Mouse (Mus musculus) frontal cortex, postnatal 10 days (tissue): ENCODE data around the gene Rpl31.

Experiments
- DNase-seq, 2 experiments: peaks; one replicate each; pipeline ENCODE4 v3.0.0; 2022; ENCODE audit warnings: low spot score in 2 of 2, mixed read lengths in 1 of 2

Rpl31 gene

DNA sequence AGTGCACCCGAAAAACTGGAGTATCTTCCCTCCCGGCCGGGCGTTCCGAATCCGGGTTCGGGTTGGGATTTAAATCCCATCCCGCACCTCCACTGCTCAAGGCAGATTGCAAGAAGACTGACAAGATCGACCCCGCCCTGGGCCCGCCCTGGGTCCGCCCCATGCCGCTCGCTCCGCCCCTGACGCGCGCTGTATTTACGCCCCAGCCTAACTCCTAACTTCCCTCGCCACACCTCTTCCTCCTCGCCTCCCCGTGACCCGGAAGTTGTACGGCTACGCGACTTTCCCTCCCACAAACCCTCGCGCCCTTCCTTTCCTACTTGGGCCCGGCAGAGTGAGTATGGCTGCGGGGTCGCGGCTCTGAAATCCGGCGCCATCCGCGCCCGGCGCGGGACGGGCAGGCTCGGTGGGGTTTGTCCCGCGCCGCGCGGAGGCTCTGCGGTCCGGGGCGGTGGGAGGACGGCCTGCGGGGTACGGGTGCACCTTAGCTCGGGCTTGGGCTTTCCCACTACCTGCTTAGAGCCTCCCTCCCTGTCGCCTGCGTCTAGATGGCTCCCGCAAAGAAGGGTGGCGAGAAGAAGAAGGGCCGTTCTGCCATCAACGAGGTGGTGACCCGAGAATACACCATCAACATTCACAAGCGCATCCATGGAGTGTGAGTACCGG lies at the start of gene Rpl31:
Gene Rpl31 (plus strand): TSS at position 242 of the 666 bp plus-strand sequence.
- peak; percentile 97 for DNase-seq

DNA sequence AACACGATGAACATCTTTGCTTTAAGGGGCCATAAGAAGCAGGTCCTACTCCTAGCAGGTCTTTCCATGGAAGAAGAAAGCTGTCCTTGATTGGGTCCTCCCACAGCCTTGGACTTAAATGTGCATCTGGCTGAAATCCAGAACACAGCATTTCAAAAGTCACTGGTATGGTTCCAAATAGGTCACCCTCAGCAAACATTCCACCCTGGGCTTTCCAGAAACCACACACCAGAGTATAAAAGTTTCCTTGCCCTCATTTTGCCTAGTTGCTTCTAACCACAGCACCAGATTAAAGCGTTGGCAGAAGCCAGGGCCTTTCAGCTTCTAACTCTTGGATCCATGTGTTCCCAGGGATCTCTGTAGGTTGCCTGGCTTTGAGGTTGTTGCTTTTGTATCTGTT lies 49.7 kb upstream of the Rpl31 start:
- DNase-seq = no peak

GRCm38 (mm10) chr1:39318870-39319269 lies 48.8 kb upstream of the Rpl31 start:
- no peak for DNase-seq

GRCm38 (mm10) chr1:39321954-39322353 lies 45.7 kb upstream of the Rpl31 start:
- no peak for DNase-seq

- no peak for DNase-seq
Observed at GRCm38 (mm10) chr1:39325228-39325627, 42.4 kb upstream of the Rpl31 start.

DNA sequence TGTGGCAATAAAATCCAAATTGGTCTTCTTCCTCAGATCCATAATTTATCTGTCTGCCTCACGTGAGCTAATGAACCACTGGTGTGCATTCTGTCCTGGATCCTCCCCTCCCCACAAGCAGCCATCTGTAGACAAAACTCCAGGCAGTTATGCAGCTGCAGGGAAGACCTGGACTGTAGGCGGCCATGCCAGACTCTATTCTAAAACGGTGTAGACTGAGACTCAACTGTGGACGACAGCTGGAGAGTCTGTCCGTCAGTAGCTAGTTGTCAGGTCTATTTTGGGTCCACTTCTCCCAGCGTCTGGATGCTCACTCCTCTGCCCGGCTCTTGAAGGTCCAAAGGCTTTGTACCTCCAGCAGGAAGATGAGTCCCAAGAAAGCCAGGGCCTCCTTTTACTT lies 40.1 kb upstream of the Rpl31 start:
- DNase-seq = no peak

DNA sequence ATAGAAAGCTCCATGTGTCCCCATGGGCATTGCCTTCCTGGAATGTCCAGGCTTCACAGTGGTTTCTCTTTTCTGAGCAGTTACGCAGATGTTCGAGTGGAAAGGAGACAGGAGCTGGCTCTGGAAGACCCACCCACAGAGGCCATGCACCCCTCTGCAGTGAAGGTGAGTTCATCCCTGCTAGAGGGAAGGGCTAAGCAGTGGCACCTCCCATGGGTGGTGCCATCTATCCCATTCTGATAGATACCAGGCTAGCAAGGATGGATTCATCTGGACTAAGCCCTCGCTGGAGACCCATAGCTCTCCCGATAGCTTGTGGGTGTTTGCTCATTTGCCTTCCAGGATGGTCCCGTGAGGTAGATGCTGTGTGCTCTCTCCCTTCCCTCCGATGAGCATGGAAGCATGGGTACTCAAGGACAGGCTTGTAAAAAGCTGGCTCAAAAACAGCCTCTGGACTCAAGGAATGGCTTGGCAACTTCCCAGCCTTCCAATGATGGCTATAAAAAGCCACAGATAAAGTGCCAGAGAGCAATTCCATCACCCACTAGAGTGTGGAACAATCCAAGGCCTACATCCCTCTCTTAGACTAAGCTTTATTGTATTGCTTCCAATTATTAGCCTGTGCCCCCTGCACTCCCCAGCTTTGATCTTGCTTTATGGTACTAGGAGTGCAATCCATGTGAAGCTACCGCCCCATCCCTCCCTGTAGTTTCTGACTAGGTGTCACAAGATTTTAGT lies 36.6 kb upstream of the Rpl31 start:
- DNase-seq = no peak

DNA sequence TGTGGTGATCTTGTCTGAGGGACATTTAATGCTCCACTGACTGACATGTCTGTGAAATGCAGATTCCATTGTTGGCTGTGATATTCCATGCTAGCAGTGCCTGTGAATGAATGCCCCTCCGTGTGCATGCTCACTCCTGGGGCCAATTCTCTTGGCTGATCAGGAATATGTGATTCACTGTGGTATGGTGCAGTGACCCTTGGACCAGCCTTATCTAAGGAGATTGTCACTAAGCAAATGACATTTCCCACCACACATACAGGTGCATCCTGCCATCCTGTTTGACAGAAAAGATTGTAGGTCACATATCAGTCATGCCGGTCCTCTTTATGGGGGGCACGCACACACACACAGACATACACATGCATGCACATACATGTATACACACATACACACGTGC lies 35.2 kb upstream of the Rpl31 start:
- DNase-seq = no peak

DNA sequence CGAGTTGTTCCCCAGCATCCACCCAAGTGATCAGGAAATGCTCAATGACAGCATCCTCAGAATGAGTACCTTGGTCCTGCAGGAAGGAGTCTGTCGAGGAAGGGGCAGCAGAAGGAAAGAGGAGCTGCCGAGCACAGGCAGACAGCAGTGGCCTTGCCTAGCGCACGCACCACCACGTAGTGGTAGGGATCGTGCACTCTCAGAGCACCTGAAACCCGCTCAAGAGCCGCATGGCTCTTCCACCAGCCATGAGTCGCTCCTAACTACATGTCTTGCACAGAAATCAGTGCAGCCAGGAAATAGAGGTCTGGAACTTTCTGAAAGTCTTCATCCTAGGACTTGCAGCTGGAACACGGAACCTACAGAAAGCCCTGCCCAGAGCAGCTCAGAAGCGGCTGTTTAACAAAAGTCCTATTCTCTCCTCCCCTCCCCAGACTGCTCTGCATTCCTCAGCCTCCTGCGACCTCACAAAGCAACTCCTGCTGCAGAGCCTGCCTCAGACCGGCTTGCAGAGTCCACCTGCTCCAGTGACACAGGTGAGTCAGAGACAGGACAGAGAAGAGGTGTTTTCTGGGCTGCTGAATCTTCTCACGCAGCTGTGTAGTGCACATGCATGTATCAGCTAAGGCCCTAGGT lies 32.0 kb upstream of the Rpl31 start:
- no peak for DNase-seq

DNA sequence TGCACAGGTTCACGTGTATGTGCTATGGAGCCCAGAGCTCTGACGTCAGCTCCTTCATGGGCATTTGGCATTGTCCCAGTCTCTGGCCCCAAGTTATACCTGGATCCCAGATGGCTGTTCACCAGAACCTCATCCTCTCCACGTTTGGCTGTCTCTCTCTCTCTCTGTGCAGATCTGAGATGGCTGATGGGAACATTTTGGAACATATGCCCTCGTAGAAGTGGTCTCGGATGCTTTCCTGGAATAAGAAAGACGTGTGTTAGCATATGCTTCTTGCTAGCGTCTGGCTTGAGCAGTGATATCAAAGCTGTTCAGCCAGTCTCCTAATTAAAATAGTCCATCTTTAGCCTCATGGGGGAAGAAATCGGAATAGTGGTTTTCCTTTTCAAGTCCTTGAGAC lies 30.9 kb upstream of the Rpl31 start:
- no peak for DNase-seq

- no peak for DNase-seq
Observed at GRCm38 (mm10) chr1:39338831-39339230, 28.8 kb upstream of the Rpl31 start.

DNA sequence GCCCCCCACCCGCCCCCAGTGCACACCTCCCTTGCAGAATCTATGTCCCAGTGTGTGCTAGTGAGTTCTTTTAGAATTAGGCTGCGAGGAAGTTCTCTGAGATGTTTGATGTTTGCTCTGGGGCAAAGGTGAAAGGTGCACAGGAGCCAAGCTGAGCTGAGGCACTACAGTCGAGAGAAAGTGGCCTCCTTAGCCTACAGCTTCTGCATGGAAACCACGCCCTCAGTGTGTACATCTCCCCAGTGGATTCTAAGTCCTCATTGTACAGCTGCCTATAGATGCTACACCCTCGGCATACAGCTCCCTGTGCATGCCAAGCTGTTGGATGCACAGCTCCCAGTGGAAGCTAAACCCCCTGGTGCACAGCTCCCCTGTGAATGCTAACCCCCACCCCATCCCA lies 28.2 kb upstream of the Rpl31 start:
- DNase-seq = no peak

DNA sequence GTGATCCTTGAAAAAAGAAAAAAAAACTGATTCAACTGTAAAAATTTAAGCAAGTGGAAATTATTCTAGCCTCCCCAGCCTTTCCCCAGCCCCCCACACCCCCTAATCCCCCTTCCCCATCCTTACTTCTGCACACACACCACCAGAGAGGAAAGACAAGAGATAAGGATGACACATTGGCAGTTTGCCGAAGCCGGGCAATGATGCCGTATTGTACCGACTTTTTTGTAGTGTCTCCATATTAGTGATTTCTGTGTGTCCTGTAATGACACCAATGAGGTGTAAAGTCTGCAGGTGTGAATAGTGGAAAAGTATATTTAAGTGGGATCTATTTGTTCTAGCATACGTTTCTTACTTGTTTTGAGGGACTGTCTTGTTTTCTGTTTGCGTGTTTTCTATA lies 27.5 kb upstream of the Rpl31 start:
- DNase-seq = no peak

DNA sequence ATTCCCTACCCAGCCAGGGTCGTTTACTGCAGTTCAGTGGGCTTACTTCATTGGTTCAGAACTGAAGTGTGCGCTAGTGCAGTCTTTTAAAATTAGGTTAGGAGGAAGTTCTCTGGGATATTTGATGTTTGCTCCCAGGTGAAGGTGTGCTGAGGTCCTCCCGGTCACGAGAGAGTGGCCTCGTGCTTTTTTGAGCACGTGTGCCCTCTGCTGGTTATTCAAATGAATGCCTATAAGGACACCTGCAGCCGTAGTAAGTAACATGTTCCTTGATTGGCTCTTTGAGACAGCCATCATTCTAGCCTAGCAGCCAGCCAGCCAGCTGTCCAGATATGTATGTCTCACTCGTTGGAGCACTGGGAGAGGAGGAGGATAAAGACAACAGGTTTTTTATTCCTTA lies 27.0 kb upstream of the Rpl31 start:
- DNase-seq = no peak

DNA sequence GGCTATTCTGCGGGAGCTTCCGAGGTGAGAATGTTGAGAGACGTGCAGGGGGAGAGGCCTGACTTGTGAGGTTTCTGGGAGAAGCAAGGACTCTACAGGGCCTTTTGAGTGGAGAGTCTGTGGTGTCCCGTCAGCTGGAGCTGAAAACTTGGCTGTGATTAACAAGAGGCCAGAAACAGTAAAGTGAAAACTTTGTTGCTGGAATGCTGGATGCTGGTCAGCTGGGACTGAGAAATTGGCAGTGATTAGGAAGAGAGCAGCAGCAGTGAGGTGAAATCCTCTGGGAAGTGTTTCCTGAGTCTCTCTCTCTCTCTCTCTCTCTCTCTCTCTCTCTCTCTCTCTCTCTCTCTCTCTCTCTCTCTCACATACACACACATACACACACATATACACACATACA lies 25.8 kb upstream of the Rpl31 start:
- DNase-seq = no peak

DNA sequence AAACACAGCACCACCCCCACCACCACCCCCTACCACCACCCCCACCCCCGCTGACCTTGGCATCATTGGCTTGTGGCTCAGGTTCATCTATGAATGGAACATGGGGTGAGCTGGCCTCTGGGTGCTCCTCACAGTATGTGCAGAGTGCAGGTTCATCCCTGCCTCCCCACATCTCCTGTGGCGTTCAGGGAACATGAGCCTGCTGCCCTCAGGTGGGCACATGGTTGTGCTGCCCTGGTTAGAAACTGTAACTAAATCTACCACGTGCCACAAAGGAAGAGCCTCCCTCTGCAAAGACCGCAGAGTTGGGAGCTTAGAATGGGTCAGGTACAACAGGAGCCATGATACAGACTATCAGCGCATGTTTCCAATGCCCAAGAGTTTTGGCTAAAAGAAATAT lies 24.4 kb upstream of the Rpl31 start:
- no peak for DNase-seq

DNA sequence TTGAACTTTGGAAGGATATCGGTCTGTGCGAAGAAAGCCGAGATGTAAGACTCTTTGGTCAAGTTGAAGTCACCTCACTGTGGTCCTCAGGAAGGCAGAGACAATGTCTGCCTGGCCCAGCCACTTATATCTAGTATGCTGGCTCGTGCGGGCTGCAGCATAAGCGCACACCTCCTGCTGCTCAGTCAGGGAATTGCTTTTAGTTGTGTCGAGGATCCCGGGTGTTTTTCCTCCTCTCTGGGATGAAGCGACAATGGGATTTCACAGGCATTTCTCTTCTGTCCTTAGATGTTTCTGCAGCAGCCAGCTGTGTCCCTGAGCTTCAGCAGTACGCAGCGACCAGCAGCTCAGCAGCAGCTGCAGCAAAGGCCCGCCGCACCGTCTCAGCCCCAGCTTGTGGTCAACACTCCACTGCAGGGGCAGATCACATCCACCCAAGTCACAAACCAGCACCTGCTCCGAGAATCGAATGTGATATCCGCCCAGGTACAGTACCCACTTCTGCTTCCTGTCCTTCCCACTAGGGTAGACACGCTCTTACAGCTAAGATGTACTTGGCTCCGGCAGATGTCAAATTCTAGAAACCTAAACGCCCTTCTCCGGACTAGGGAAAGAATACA lies 22.6 kb upstream of the Rpl31 start:
- no peak for DNase-seq

GRCm38 (mm10) chr1:39349001-39349400 lies 18.6 kb upstream of the Rpl31 start:
- DNase-seq = no peak

- no peak for DNase-seq
Observed at GRCm38 (mm10) chr1:39349427-39349826, 18.2 kb upstream of the Rpl31 start.

- DNase-seq = no peak
Observed at GRCm38 (mm10) chr1:39361754-39362514, 5.7 kb upstream of the Rpl31 start.

DNA sequence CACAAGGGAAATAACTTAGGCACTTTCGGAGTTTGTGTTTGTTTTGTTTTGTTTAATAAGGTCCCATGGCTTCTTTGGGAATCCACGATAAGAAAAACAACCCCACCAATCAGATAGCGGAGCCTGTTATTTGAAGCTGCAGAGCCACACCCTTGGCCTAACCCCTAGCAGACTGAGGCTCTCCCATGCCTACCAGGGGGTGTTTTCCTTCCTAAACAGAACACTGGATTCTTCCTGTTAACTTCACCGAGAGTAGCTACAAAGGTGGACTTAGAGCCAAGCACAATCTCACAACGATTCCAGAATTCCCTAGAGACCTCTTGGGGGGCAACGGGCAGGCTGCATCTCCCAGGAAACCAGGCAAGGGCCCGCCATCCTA lies 5.1 kb upstream of the Rpl31 start:
- no peak for DNase-seq

- DNase-seq = no peak
Observed at GRCm38 (mm10) chr1:39365562-39365961, 2.1 kb upstream of the Rpl31 start.
